ENCODE assay signal across 22 mouse cellular contexts in genomic region chr15:86360376-86360775, GRCm38 (mm10).
DNase-seq lines count a peak whose midpoint lies in the region; ATAC-seq lines count a peak whose summit lies in the region.
"Had no signal": no experiment of that assay in that cellular context is flagged by ENCODE, and none has a peak within 500 bp of the region (broad histone marks: within the 10 kb centered on the region; RNA-seq: fewer than 3 reads in every experiment).

No protein-coding gene starts in this region.

- no peaks in the 10 kb centered on the region for H3K36me3 ChIP-seq in midbrain, embryonic 14.5 days (ENCODE audit: control insufficient read depth, insufficient read depth, low read length)
- no peaks in the 10 kb centered on the region for H3K36me3 ChIP-seq in midbrain, embryonic 16.5 days (ENCODE audit: control insufficient read depth, insufficient read depth, low read length)

- 34% methylated on average over 3 of the region's 3 CpGs for WGBS in midbrain, embryonic 14.5 days
- 40% methylated on average over 3 of the region's 3 CpGs for WGBS in midbrain, embryonic 16.5 days

- H3K4me1 ChIP-seq in midbrain, embryonic 14.5 days (ENCODE audit: control insufficient read depth, insufficient read depth, low read length) = peaks cover 12% of the 10 kb centered on the region
- H3K4me1 ChIP-seq in midbrain, embryonic 16.5 days (ENCODE audit: control insufficient read depth, insufficient read depth, low read length) = peaks cover 8% of the 10 kb centered on the region; the same call in 1 of the 2 replicates

- H3K4me3 ChIP-seq in midbrain, embryonic 14.5 days (replicated peaks; ENCODE audit: low read depth, low read length) = no peak overlapping the region
- H3K4me3 ChIP-seq in midbrain, embryonic 16.5 days (ENCODE audit: low read depth, low read length) = no peak overlapping the region
- H3K4me3 ChIP-seq: gastrocnemius, adult 2 months had no signal

- no peaks in the 10 kb centered on the region for H3K27me3 ChIP-seq in midbrain, embryonic 14.5 days (ENCODE audit: control insufficient read depth, insufficient read depth, low read length)
- no peaks in the 10 kb centered on the region for H3K27me3 ChIP-seq in midbrain, embryonic 16.5 days (ENCODE audit: control insufficient read depth, insufficient read depth, low read depth, low read length)
- H3K27me3 ChIP-seq: CH12.LX had no signal

- no peaks in the 10 kb centered on the region for H3K9me3 ChIP-seq in midbrain, embryonic 14.5 days (ENCODE audit: control insufficient read depth, low read length)
- no peaks in the 10 kb centered on the region for H3K9me3 ChIP-seq in midbrain, embryonic 16.5 days (replicated peaks; ENCODE audit: control insufficient read depth, low read length, poor library complexity, severe bottlenecking)
- H3K9me3 ChIP-seq: G1E had no signal

- DNase-seq in adrenal gland, postnatal 14 days = peak; percentile 19
- DNase-seq in adrenal gland, adult 18-20 months (ENCODE audit: low spot score in 2 of 2) = no peak
- peak; percentile 57 for DNase-seq in midbrain, embryonic 14.5 days
- DNase-seq in MN1 (ENCODE audit: low spot score) = peak; percentile 34
- no peak for DNase-seq in urinary bladder, postnatal 36 days (ENCODE audit: low spot score in 2 of 2)
- DNase-seq: adrenal gland, postnatal 10 days; B cell, adult 2 months; cerebellum, adult 18-20 months; cerebellum, adult 9-10 months; forebrain, postnatal 0 days; gastrocnemius, adult 2 months; gastrocnemius, postnatal 14 days; heart, adult 11 months had no signal

- H3K4me2 ChIP-seq in midbrain, embryonic 14.5 days (ENCODE audit: low read length) = no peak overlapping the region
- no peak overlapping the region for H3K4me2 ChIP-seq in midbrain, embryonic 16.5 days (ENCODE audit: low read length)
- H3K4me2 ChIP-seq: heart, embryonic 11.5 days; hindbrain, embryonic 14.5 days had no signal

- no peak for ATAC-seq in midbrain, embryonic 14.5 days (ENCODE audit: low FRiP score, low TSS enrichment)
- ATAC-seq in midbrain, embryonic 16.5 days = no peak
- ATAC-seq: forebrain, embryonic 14.5 days; forebrain, postnatal 0 days; hindbrain, postnatal 0 days; inflammation-experienced regulatory T-cells, adult 6 months; intestine, embryonic 16.5 days had no signal

- H3K9ac ChIP-seq in midbrain, embryonic 14.5 days (replicated peaks; ENCODE audit: low read length) = no peak overlapping the region
- no peak overlapping the region for H3K9ac ChIP-seq in midbrain, embryonic 16.5 days (ENCODE audit: low read depth, low read length)
- H3K9ac ChIP-seq: forebrain, postnatal 0 days; hindbrain, embryonic 14.5 days had no signal

- H3K27ac ChIP-seq in midbrain, embryonic 14.5 days (replicated peaks; ENCODE audit: low read depth, low read length) = no peak overlapping the region
- no peak overlapping the region for H3K27ac ChIP-seq in midbrain, embryonic 16.5 days (ENCODE audit: low read length)
- H3K27ac ChIP-seq: gastrocnemius, adult 2 months; hindbrain, embryonic 14.5 days; hindbrain, postnatal 0 days had no signal

Comparison
In these comparisons a context has a peak if more than half of its experiments do, and no peak if none do; other contexts are left out.
1. DNase-seq: peak in adrenal gland, postnatal 14 days (single experiment), midbrain, embryonic 14.5 days (single experiment) and MN1 (single experiment); none in adrenal gland, adult 18-20 months (0 of 2) and urinary bladder, postnatal 36 days (0 of 2).